Mouse (Mus musculus) midbrain, embryonic 16.5 days (tissue): ENCODE measurements around the gene Gm21149. TPM values are rescaled to one million over a fixed set of nuclear protein-coding genes. Genes with fewer than 3 reads are reported as not detected.
"Not testable (repeated sequence)": the region's sequence is repeated elsewhere in the genome, so short reads cannot be mapped to it uniquely, and the experiment has no call there.

Experiments
- ATAC-seq: fragments of 200-750 bp; cut with Nextera tagmentation; 2 replicates; pipeline ENCODE4 v1.8.0; 2017; ENCODE audit warnings: moderate TSS enrichment
- H3K27ac ChIP-seq: fragments of 300-500 bp; sonication (generic); 2 replicates; pipeline ENCODE4 v1.5.1; 2014; ENCODE audit warnings: mild to moderate bottlenecking, low read length, mixed read lengths
- H3K27me3 ChIP-seq: fragments of 300-500 bp; sonication (generic); 2 replicates; pipeline ENCODE4 v1.6.1; 2014; ENCODE audit warnings: low read depth, low read length, mixed read lengths; ENCODE audit not compliant: control insufficient read depth, insufficient read depth
- H3K36me3 ChIP-seq: fragments of 300-500 bp; sonication (generic); 2 replicates; pipeline ENCODE4 v1.6.1; 2014; ENCODE audit warnings: mild to moderate bottlenecking, low read length, moderate library complexity, mixed read lengths; ENCODE audit not compliant: control insufficient read depth, insufficient read depth
- H3K4me1 ChIP-seq: fragments of 300-500 bp; sonication (generic); 2 replicates; pipeline ENCODE4 v1.6.1; 2014; ENCODE audit warnings: mild to moderate bottlenecking, low read length, mixed read lengths; ENCODE audit not compliant: control insufficient read depth, insufficient read depth
- H3K4me2 ChIP-seq: fragments of 300-500 bp; sonication (generic); 2 replicates; pipeline ENCODE4 v1.6.1; 2014; ENCODE audit warnings: mild to moderate bottlenecking, low read length, mixed read lengths
- H3K4me3 ChIP-seq: fragments of 300-500 bp; sonication (generic); 2 replicates; pipeline ENCODE4 v1.5.1; 2014; ENCODE audit warnings: low read depth, mild to moderate bottlenecking, low read length, moderate library complexity, mixed read lengths
- H3K9ac ChIP-seq: fragments of 300-500 bp; sonication (generic); 2 replicates; pipeline ENCODE4 v1.6.1; 2014; ENCODE audit warnings: low read depth, low read length, mixed read lengths
- H3K9me3 ChIP-seq: fragments of 300-500 bp; sonication (generic); replicated peaks from 2 replicates; pipeline ENCODE4 v1.6.1; 2014; ENCODE audit warnings: mild to moderate bottlenecking, low read length, mixed read lengths; ENCODE audit not compliant: control insufficient read depth, poor library complexity, severe bottlenecking
- WGBS: fragments of 180-500 bp; shearing (Covaris S2); extraction: QIAGEN DNeasy Blood & Tissue Kit; methylation state at CpG from one replicate; pipeline ENCODE4 v1.1.7; 2014; 5-methylcytosine and 5-hydroxymethylcytosine counted together
- polyA plus RNA-seq: library from polyadenylated mRNA; unstranded; fragments of >200 nt; fragmentation: Nextera tagmentation; extraction: Ambion mirVana; gene quantifications from 2 replicates; pipeline ENCODE4 v1.2.1, GENCODE M21; 2015

Gene Gm21149
- polyA plus RNA-seq, 1 experiment from 2014 or later: not detected

- ATAC-seq: peak; percentile 62
- Histone ChIP-seq H3K36me3 (no peaks in the 10 kb centered on the region), H3K27ac (no peak overlapping the region), H3K4me2 (no peak overlapping the region), H3K9me3 (peaks cover 21% of the 10 kb centered on the region), H3K9ac (no peak overlapping the region), H3K4me1 (no peaks in the 10 kb centered on the region), H3K27me3 (no peaks in the 10 kb centered on the region), H3K4me3 (no peak overlapping the region)
- WGBS: 72% methylated on average over 3 of the region's 3 CpGs
Observed at GRCm38 (mm10) chr5:15507309-15507619, 30.9 kb upstream of the Gm21149 start.

DNA sequence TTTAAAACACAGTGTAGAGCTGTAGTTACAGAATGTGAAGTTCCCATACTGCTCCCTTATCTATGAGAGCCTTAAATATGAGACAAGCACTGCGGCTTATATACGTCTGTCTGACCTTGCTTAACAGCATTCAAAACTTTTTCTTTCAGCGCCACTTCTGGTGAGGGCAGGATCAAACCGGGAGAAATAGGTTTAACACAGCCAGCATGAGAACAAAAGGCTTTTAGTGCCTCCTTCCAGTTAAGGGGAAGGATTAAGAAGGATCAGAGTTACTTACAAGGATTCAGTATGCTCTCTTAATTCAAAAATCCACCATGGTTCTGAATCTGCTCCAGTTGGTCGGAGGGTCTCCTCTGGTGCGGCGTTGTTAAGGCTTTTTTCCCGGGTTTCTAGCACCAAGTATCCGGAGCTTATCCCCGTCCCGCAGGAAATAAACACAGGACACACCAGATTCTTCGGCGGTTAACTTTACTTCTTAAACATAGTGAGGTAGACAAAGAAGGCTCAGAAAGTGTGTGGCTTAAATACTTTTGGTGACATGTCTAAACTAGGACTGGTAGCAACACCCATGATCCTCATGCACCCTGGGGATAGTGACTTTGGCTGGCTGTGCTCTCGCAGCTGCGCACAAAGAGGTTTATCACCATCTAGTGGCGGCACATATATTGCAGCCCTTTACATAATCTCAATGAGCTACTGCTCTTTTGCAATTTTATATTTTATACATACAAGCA, 30.4 kb upstream of the Gm21149 start:
- 42% methylated on average over 16 of the region's 16 CpGs for WGBS
- peak; percentile 82 for ATAC-seq

GRCm38 (mm10) chr5:15498774-15499400, 22.6 kb upstream of the Gm21149 start:
- H3K4me3 ChIP-seq, H3K9ac ChIP-seq, H3K36me3 ChIP-seq, H3K27ac ChIP-seq, H3K27me3 ChIP-seq, H3K4me1 ChIP-seq, H3K4me2 ChIP-seq: not testable (repeated sequence)
- ATAC-seq: peak; percentile 62; the same call in 1 of the 2 replicates
- WGBS: 33% methylated on average over 5 of the region's 5 CpGs
- peaks cover 13% of the 10 kb centered on the region; the same call in 1 of the 2 replicates for H3K9me3 ChIP-seq

More for the DNA sequence above, 30.4 kb upstream of the Gm21149 start:
- Histone ChIP-seq H3K9me3 (peaks cover 18% of the 10 kb centered on the region), H3K27me3 (no peaks in the 10 kb centered on the region), H3K36me3 (no peaks in the 10 kb centered on the region), H3K4me3 (peak overlapping the region; percentile 13), H3K9ac (no peak overlapping the region), H3K4me1 (no peaks in the 10 kb centered on the region), H3K4me2 (peak overlapping the region; percentile 25), H3K27ac (no peak overlapping the region)

DNA sequence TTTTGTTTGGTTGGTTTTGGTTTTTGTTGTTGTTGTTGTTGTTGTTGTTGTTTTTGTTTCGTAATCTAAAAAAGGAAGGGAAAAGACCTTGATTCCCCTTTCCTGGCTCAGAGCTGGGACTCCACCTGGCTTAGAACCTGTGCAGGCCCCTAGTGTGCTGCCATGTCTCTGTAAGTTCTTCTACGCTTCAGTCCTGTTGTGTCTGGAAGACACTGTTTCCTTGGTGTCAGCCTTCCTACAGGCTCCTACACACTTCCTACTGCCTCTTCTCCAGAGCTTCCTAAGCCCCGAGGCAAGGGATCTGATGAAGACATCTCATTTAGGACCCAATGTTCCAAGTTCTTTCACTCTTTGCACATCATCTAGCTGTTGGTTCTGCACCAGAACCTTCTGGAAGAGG, 22.0 kb upstream of the Gm21149 start:
- not testable (repeated sequence) for H3K4me3 ChIP-seq, H3K27ac ChIP-seq, H3K4me2 ChIP-seq, H3K36me3 ChIP-seq, H3K9ac ChIP-seq, H3K4me1 ChIP-seq, H3K27me3 ChIP-seq, ATAC-seq
- peaks cover 14% of the 10 kb centered on the region; the same call in 1 of the 2 replicates for H3K9me3 ChIP-seq
- 72% methylated on average over 3 of the region's 3 CpGs for WGBS

DNA sequence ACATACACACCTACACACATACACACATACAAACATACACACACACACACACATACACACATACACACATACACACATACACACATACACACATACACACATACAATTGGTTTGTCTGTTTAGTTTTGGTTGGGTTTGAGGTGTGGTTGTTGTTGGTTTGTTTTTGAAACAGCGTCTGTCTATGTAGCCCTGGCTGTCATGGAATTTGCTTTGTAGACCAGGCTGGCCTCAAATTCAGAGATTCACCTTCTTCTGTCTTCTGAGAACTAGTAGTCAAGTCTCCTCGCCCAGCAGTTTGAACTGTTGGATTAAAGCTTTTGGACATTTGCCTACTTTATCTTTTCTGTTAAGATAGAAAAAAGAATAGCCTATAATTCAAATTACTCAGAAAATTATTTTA, 14.6 kb upstream of the Gm21149 start:
- not testable (repeated sequence) for H3K27me3 ChIP-seq, H3K27ac ChIP-seq, H3K9me3 ChIP-seq, H3K4me3 ChIP-seq, H3K9ac ChIP-seq, H3K4me2 ChIP-seq, H3K36me3 ChIP-seq, ATAC-seq, H3K4me1 ChIP-seq
- WGBS: 60% methylated on average over 2 of the region's 2 CpGs

- no peak overlapping the region for H3K27ac ChIP-seq
- H3K36me3 ChIP-seq: no peaks in the 10 kb centered on the region
- no peak overlapping the region for H3K4me3 ChIP-seq
- H3K27me3 ChIP-seq: no peaks in the 10 kb centered on the region
- peaks cover 14% of the 10 kb centered on the region; the same call in 1 of the 2 replicates for H3K9me3 ChIP-seq
- no peaks in the 10 kb centered on the region for H3K4me1 ChIP-seq
- H3K4me2 ChIP-seq: no peak overlapping the region
- WGBS: 83% methylated on average over 5 of the region's 5 CpGs
- no peak overlapping the region for H3K9ac ChIP-seq
- ATAC-seq: no peak
Observed at GRCm38 (mm10) chr5:15488743-15489142, 12.4 kb upstream of the Gm21149 start.

GRCm38 (mm10) chr5:15484616-15485015, 8.3 kb upstream of the Gm21149 start:
- not testable (repeated sequence) for H3K4me1 ChIP-seq, H3K27me3 ChIP-seq, H3K9ac ChIP-seq, H3K27ac ChIP-seq, H3K4me2 ChIP-seq, H3K4me3 ChIP-seq, ATAC-seq, H3K36me3 ChIP-seq
- H3K9me3 ChIP-seq: peaks cover 20% of the 10 kb centered on the region
- 24% methylated on average over 2 of the region's 2 CpGs for WGBS

DNA sequence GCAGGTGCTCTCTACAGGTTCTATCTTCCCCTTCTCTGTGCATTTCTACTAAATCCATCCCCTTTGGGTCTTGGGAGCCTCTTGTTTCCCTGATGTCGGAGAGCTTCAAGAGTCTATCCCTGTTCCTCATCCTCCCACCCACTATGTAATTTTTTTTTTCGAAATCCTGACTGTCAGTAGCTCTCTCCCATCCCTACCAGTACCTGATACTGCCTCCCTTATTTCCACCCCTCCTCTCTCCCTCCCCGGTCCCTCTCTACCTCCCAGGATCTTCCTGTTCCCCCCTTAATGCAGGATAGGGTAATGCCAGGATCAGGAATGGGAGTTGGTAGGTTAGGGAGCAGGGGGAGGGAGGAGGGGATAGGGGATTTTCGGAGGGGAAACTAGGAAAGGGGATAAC, 7.3 kb upstream of the Gm21149 start:
- 58% methylated on average over 4 of the region's 4 CpGs for WGBS

DNA sequence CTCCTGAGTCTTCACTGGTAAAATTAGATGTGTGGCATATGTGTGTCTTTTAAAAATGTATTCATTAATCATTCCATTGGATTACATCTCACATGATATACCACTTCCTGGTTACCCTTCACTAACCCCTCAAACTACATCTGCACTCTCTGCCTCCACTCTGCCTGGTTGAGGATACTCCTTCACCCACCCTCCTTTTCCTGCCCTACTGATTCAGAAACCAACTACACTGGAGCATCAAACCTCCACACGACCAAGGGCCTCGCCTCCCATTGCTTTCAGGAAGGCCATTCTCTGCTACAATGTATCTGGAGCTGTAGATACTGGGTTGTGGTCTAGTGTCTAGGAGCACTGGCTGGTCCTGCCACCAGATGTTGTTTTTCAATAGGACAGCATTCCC, 6.5 kb upstream of the Gm21149 start:
- not testable (repeated sequence) for H3K4me3 ChIP-seq

More for the DNA sequence above, 7.3 kb upstream of the Gm21149 start:
- H3K9me3 ChIP-seq: peaks cover 18% of the 10 kb centered on the region
- H3K27ac ChIP-seq, H3K9ac ChIP-seq, H3K4me3 ChIP-seq, H3K27me3 ChIP-seq, H3K4me1 ChIP-seq, H3K36me3 ChIP-seq, ATAC-seq, H3K4me2 ChIP-seq: not testable (repeated sequence)

More for the DNA sequence above, 6.5 kb upstream of the Gm21149 start:
- not testable (repeated sequence) for H3K27ac ChIP-seq, H3K4me1 ChIP-seq, H3K36me3 ChIP-seq, H3K27me3 ChIP-seq, H3K4me2 ChIP-seq, H3K9ac ChIP-seq, ATAC-seq
- 64% methylated on average over 2 of the region's 2 CpGs for WGBS
- H3K9me3 ChIP-seq: peaks cover 19% of the 10 kb centered on the region
